Mouse (Mus musculus): ENCODE results near the gene Pou2f1.
A peak's percentile ranks its signal among the peaks of the same experiment; 100 is the strongest.
"Not testable (repeated sequence)": the region's sequence is repeated elsewhere in the genome, so short reads cannot be mapped to it uniquely, and the experiment has no call there.

The Pou2f1 gene

GRCm38 (mm10) chr1:166001904-166002489 lies 481 bp downstream of the Pou2f1 start:
- no peak for DNase-seq

GRCm38 (mm10) chr1:166001121-166001903 lies 1.2 kb downstream of the Pou2f1 start:
- DNase-seq: peak; percentile 44

DNA sequence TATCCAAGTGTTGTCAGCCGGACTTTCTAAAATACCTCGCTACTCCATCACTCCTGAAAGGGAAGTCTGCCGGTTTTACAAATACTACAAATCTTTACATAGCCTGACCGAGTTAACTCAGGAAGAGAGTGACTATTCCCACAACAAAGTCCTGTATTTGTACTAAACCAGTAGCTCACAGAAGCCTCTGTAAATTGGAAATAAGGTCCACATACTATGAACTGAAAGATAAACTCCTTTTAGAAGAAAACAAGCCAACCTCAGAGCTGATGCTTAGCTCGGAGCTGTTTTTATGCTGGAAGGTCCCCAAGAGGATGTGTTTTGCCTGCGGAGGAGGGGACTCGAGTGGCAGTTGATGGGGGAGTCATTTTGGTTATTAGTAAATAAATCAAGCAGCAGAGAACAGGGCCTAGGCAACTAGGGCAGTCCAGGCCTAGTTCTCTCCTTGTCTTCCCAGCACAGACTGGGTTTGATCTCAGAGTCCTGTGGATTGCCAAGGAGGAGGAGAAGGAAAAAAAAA lies 1.8 kb downstream of the Pou2f1 start:
- DNase-seq: peak; percentile 10

DNA sequence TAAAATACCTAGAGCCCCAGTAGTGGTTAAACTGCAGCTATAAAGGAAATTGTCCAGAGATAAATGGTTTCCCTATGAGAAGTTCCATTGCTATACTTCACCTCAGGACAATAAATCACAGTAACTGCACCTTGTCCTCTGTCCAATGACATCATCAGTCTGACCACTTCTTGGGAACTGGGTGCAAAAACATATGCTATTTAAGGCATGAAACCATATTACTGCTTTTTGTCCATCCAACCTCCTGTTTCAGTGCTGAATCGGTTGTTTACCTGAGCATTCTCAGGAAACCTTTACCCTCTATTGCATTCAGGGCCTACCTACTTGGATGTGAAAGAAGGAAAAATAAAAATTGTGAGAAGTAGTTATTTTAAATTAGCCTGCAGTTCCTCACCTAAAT lies 2.8 kb downstream of the Pou2f1 start:
- no peak for DNase-seq

DNA sequence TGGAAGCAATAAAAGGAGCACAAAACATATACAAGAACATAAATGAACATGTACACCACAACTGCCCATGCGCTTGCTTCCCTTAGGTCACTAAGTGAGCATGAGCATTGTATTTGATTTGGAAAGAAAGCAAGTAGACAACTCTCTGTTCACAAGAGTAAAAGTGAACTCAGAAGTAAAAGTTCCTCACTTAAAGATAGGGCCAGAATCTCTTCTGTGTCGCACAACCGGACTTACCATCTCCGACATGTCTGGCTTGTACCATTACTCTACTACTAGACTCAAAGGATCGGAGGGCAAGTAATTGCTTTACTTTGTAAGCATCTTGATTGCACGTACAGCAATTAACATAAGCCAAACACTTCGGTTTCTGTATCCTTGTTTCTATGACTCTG lies 6.8 kb downstream of the Pou2f1 start:
- no peak for DNase-seq

- not testable (repeated sequence) for DNase-seq
These were observed 7.3 kb downstream of the Pou2f1 start for GRCm38 (mm10) chr1:165995011-165995660.

DNA sequence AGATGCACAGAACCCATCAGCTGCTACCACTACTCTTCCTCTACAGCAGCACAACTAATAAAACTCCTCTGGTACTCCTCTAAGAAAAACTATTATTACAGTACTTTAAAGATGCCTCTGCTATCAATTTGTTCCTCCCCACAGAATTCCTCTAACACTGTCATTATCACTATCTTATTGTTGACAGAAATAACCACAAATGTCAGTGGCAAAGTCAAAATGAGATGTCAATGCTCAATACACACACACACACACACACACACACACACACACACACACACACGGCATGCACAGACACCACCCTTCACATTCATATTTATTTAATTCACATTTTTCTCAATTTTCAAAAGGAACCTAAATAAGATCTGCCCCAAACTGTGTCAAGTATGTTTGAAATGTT lies 8.2 kb downstream of the Pou2f1 start:
- DNase-seq: no peak

- DNase-seq: no peak
These were observed 9.0 kb downstream of the Pou2f1 start for GRCm38 (mm10) chr1:165993270-165994156.

GRCm38 (mm10) chr1:165988536-165988935 lies 13.9 kb downstream of the Pou2f1 start:
- DNase-seq: no peak

GRCm38 (mm10) chr1:165988072-165988471 lies 14.4 kb downstream of the Pou2f1 start:
- no peak for DNase-seq

DNA sequence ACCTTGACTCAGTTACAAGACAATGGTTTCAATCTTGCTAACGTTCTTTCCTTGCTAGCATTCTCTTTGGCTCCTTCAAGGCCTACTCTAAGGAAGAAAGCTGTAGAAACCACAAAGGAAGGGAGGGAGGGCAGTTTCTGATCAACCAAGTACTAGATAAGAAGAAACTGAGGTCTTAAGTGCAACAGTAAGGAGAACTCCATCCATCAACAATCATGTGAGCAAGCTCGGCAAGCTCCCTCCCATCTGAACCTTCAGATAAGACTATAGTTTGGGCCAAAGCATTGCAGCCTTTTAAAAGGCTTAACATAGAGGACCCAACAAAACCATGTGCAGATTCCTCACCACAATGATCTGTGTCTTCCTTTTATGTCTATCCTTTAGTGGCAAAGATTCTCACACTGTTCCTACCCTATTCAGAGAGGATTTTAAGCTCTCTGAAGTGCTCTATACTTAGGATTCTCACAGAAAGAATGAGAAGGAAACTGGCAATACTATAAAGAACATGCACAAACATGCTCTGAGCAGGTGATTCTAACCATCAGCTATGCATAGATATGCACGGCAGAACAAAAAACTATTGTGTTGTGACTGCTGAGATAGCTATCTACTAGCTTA lies 16.6 kb downstream of the Pou2f1 start:
- DNase-seq: no peak

DNA sequence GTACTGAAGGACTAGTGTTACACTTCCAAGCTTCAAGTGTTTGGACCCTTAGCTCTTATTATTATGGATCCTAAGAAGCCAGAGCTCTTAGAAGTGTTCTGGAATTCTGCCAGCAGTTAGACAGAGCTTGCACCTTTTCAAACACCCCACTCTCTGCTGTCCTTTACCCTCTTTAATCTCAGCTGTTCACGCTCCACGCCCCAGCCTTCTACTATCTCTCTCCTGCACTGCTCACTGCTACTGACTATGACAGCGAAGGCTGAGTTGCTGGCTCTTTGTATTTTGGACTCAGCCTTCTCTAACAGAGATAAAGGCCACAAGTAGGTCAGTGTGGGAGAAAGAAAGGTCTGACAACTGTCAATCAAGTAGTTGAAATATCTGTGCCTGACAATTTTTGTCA lies 17.3 kb downstream of the Pou2f1 start:
- no peak for DNase-seq

- no peak for DNase-seq
These were observed 25.6 kb downstream of the Pou2f1 start for GRCm38 (mm10) chr1:165976672-165977448.

- DNase-seq: no peak
These were observed 33.3 kb downstream of the Pou2f1 start for GRCm38 (mm10) chr1:165969001-165969690.

DNA sequence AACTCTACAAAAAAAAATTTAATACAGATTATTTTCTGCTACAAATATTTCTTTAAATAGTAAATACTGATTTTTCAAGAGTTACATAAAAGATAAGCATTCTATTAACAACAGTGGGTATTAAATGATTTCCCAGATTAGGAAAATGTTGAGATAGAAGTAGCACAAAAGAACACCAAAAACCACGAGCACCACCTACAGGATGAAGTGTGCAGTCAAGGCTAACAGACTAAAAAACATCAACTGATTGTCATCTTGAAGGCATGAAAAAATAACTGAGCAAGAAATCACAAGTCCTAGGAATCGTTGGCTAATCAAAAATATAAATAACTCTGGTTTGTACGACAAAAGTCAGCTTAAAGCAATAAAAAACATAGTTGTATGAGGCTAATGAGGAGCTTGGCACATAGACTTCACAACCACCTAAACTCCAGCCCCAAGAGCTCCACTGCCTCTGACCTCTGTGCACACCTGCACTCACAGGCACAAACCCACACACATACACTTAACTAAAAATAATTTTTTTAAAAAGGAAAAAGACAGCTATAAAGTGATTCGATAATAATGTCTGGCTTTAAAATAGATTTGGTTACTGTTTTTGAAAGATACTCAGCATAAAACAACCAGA lies 35.3 kb downstream of the Pou2f1 start:
- peak; percentile 30 for DNase-seq

GRCm38 (mm10) chr1:165966156-165966914 lies 36.1 kb downstream of the Pou2f1 start:
- no peak for DNase-seq

GRCm38 (mm10) chr1:165961676-165962364 lies 40.7 kb downstream of the Pou2f1 start:
- DNase-seq: no peak

DNA sequence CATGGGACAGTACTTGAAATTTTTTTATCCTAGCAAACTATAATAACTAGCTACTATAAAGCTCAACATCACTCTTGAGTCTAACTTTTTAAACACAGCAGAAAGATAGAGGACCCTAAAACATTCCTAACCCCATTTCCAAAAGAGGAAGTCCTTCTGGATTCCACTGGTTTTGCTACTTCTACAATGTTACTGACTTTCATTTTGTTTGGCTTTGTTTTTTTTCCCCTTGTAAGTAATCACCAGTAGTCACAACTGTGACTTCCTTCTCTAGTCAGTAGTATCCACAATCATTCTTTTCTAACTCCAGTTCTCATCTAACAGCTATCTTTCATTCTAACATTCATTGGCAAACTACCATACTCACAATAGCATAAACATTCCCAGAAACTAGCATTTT lies 44.3 kb downstream of the Pou2f1 start:
- DNase-seq: no peak

DNA sequence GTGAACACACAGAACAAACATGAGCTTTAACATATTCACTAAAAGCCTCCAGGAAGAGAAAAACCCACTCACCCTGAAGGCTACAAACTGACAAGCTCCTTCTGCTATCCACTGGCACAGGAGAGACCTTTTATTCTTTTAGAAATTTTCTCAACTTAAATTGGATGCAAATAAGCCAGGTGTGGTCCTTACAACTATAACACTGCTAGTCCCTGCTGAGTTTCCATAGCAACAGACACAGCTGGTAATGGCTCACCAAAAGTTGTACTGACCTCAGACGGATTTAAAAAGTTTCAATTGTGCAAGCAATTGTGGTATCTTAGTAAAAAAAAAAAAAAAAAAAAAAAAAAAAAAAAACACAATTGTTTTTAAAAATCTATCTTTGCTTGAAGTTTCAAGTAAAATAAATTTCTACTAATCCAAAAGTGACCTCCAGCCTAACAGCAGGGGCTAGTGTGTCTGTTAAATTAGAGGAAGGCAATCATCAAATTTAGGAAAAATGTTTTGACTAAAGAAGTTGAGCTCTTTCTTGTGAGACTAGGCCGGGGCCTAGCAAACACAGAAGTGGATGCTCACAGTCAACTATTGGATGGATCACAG lies 54.2 kb downstream of the Pou2f1 start:
- DNase-seq: no peak
